Mouse (Mus musculus) common myeloid progenitor, adult 5-6 weeks (primary cell): ENCODE measurements around the gene Slc38a11. TPM values are rescaled to one million over a fixed set of nuclear protein-coding genes. Genes with fewer than 3 reads are reported as not detected.

Experiments
- total RNA-seq: library from RNA; stranded (forward); fragments of 200-1000, 187-1606 nt; gene quantifications from 2 replicates; pipeline ENCODE4 v1.2.3, GENCODE M21; 2017

Gene Slc38a11
- total RNA-seq, 1 experiment from 2014 or later = 0.05 TPM

Other genes with a start within 250 kb of the Slc38a11 start
- 3.9 and 6.9 TPM in 2 replicates for gene Cobll1, start 124.6 kb downstream of the Slc38a11 start, total RNA-seq
- gene Scn3a, start 203.6 kb upstream of the Slc38a11 start, total RNA-seq = not detected in 2 replicates